Mouse (Mus musculus) left cerebral cortex, postnatal 14 days (tissue): Measurements from ENCODE around the gene Kcnn3. TPM values are rescaled to one million over a fixed set of nuclear protein-coding genes. Genes with fewer than 3 reads are reported as not detected.

Experiments
- DNase-seq, 2 experiments: peaks; one replicate each; pipeline ENCODE4 v3.0.0; 2021 to 2022; ENCODE audit warnings: low spot score in 2 of 2, mixed read lengths in 1 of 2
- intact Hi-C: fragments of 180-260 bp; cut with DNase I; formaldehyde crosslinking; loops from one replicate; pipeline ENCODE4 v1.15.1; 2025
- total RNA-seq, 2 experiments: library from RNA; stranded (reverse); gene quantifications; 2 replicates each; pipeline ENCODE4 v1.2.3; 2021

Kcnn3 gene
- total RNA-seq, 2 experiments from 2014 or later, result 21.7 to 22.3 TPM

DNA sequence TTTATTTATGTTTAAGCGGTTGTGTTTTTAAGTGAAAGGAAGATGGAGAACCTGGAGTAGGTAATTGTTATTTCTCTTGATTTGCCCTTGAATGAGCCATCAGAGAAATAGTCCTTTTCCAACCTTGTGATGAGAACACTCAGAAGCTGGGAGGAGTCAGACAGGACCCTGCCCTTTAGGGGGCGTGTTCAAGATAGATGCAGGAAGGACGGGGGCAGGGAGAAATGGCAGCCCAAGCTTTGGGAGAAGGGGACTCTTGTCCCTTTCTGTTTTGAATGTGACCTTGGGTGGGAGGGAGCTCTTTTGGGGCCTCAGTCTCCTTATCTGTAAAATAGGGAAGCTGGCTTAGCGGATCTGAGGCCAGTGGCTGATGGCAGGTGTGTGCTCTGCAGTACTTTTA, 34.0 kb downstream of the Kcnn3 start:
- intact Hi-C loops, result no loop called here
- no peak for DNase-seq

DNA sequence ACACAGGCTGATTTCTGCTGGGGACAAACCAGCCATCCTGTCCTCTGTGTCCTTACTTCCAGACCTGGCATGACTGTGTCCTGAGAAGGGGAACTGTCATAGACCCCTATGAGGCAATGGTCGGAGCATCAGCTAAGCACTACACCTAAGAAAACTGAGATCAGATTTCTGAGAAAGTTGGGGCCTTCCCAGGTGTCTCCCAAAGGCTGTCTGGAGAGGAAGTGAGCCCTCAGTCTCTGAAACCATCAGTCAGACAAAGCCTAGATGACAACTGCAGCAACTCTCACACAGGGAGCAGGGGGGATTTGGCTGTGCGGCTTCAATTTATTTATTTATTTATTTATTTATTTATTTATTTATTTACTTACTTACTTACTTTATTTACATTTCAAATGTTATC, 34.6 kb downstream of the Kcnn3 start:
- intact Hi-C loops, result no loop called here
- DNase-seq, result no peak

DNA sequence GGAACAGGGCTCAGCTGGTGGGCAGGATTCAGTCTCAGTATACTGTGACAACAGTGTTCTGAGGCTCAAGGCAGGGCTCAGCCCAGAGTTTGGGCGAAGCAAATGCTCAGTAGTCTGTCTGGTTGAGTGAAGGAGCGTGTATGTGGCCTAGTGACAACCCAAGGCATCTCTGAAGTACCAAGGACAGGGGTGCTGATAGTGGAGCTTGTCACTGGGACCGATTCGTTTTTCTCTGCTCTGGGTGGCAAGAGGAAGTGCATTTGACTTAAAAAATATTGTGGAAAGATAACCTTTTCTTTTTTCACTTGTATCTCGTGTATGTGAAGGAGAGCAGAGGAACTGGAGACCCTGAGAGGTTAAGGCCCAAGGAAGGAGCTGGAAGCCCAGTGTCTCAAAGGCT, 37.8 kb downstream of the Kcnn3 start:
- intact Hi-C loops, result no loop called here
- DNase-seq, result no peak

DNA sequence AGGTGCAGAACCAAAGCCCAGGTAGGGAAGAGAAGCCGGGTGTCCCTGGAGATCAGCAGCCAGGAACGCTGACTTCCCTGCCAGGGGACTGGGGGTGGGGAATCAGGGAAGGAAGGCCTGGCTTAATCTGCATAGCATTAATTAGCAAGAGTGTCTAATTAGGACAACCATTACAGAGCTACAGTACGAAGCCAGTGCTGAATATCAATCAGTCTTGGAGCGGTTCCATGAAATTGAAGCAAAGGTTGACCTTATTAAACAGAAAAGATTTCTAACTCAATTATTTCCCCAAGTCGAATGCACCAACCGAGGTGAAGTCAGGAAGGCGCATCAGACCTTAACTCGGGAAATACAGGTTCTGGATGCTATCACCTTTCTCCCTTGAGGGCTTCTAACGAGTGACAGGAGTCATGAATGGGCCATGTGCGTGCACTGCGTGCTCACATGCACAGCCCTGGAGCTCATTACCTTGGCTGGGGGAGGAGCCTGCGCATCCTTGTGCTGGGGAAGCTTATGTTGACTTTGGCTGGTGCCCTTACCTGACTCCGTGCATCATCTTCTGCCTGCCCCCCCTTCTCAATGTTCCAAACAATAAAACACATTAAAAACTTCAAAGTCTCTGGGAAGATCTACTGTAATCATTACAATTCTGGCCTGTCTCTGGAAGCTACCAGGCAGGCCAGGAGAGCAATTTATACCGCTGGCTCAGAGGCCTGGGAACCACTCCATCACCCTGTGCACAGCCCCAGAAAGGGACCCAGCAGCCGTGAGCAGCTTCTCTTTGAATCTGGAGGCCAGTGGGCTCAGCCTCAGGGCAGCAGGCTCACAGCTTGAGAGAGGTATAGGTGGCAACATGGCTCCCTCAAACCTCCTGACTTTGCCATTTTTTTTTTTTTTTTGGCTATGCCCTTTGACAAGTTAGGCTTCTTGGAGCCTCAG, 39.3 kb downstream of the Kcnn3 start:
- intact Hi-C loops, result no loop called here
- peak; percentile 21 to 25 for DNase-seq

DNA sequence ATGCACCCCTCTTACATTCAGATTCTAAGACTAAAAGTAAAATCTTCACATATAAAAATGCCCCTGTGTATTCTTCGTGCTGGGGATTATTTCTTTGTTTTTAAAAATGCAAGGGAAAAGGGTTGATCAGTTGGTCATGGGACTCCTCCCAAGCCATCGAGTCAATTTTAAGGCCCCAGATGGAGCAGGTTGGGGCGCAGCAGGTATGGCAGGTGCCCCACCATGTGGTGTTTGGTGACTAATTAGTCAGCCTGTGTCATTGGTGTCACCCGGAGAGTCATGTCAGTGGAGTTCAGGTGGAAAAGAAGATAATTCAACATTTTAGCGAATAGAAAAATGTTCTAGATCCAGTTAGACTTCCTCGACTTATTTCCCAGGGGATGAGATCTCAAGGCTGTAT, 41.4 kb downstream of the Kcnn3 start:
- DNase-seq, result no peak
- intact Hi-C loops, result no loop called here

DNA sequence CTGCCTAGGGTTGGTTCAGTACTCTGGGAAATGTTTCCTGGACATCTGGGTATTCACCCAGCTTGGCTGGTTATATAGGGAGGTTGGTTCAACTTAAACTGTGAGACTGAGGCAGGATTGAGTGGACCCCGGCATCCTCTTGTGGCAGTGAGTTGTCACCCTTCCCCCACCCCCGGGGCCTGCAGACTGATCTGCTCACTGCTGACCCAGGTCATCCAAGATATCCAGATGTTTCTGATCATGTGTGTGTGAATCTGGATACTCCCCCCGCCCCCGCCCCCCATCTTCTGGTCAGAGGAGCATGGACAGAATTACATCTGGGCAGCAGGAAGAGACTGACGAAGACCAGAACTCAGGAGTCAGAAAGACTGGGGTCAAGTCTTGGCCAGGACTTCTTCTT, 45.4 kb downstream of the Kcnn3 start:
- DNase-seq, result no peak
- intact Hi-C loops, result no loop called here

- DNase-seq, result no peak
- intact Hi-C loops, result no loop called here
These were observed 49.1 kb downstream of the Kcnn3 start for GRCm38 (mm10) chr3:89569058-89569457.

GRCm38 (mm10) chr3:89569707-89570324, 49.9 kb downstream of the Kcnn3 start:
- DNase-seq, result no peak
- intact Hi-C loops, result no loop called here

DNA sequence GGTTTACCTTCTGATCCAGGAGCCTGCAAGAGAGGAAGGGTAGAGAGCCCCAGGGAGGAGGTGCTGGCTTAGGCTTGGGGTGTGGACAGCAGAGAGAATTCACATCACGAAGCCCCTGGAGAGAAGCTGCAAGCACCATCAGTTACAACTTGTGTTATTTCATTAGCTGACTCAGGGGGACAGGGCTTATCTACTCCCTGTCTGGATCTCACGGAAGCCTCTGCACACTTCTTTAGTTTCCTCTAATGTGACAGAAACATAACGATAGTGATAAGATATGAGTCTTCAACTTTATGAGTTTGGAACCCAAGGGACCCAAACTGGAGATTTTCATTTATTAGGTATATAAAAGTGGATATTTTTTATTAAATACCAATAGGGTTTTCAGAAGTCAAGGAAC, 50.4 kb downstream of the Kcnn3 start:
- DNase-seq, result no peak
- intact Hi-C loops, result no loop called here

GRCm38 (mm10) chr3:89574260-89574659, 54.3 kb downstream of the Kcnn3 start:
- no peak for DNase-seq
- intact Hi-C loops, result no loop called here

DNA sequence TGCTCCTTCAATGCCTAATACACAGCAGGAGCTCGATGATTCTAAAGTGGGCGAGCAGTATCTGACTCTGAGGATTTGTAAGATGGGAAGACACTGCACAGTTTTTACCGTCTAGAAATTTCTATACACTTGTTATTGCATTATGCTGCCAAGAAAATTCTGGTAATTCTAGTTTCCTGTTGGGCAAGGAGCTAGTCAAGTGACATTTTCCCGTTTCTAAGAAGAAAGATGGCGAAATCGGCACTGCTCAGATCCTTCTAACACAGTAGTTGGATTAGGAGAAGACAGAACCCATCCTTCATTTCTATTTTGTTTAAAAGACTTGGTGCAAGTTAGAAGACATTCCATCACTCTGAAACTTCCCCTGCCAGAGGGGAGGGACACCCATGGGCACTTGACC, 56.4 kb downstream of the Kcnn3 start:
- no peak for DNase-seq
- intact Hi-C loops, result no loop called here

GRCm38 (mm10) chr3:89577154-89577553, 57.2 kb downstream of the Kcnn3 start:
- DNase-seq, result no peak
- intact Hi-C loops, result no loop called here

GRCm38 (mm10) chr3:89578083-89578482, 58.1 kb downstream of the Kcnn3 start:
- DNase-seq, result no peak
- intact Hi-C loops, result no loop called here

DNA sequence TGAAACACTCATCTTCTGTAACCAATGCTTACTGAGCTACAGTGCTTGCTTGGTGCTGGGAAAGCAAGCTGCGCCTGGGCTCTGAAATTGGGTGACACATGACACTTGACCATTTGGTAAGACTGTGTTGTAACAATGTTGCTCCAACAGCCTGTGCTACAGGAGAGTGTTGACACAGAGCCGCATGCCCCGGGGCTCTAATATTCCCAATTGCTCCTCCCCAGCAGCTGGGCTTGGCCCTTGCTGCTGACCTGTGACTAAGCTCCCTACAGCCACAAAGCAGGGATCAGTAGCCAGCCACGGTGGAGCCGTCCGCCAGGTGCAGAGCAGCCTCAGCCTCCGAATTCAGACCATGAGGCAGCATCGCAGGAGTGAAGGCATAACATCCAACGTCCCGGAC, 58.8 kb downstream of the Kcnn3 start:
- no peak for DNase-seq
- intact Hi-C loops, result no loop called here

DNA sequence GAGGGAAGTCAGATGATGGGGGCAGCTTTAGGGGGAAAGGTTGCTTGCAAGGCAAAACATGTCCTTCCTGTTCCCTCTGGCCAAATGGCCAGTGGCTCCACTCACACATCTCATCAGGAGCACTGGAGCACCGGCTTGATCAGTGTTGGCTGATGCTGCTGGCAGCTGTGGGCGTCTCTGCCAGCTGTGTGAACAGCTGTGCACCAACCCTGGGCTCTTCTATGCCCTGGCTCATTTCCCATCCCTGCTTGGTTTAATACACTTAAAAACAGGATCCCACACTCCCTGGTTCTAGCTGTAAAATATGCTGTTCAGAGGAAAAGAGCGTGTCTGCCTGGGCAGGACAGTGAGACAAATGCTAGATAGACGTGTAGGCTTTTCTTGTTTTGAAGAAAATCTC, 64.3 kb downstream of the Kcnn3 start:
- DNase-seq, result no peak
- intact Hi-C loops, result no loop called here

GRCm38 (mm10) chr3:89588436-89588835, 68.5 kb downstream of the Kcnn3 start:
- intact Hi-C loops, result no loop called here

GRCm38 (mm10) chr3:89589321-89589720, 69.4 kb downstream of the Kcnn3 start:
- intact Hi-C loops, result no loop called here
- DNase-seq, result no peak

More at GRCm38 (mm10) chr3:89588436-89588835, 68.5 kb downstream of the Kcnn3 start:
- DNase-seq, result no peak

DNA sequence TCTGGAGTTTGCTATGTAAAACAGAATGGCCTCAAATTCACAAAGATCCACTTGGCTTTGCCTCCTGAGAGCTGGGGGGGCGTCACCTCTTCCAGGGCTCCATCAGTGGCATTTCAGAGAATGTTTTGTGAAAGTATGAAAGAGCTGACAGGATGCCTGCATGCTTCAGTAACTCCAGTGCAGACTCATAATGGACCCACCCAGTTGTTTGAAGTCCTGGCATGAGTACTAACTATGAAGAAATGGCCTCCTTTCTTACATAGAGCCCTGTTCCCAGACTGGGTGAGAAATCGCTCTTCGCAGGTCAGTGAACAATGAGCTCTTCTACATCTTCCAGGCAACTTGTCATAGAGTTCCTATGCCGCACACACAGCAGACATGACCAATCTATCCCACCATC, 70.4 kb downstream of the Kcnn3 start:
- DNase-seq, result no peak
- intact Hi-C loops, result no loop called here

DNA sequence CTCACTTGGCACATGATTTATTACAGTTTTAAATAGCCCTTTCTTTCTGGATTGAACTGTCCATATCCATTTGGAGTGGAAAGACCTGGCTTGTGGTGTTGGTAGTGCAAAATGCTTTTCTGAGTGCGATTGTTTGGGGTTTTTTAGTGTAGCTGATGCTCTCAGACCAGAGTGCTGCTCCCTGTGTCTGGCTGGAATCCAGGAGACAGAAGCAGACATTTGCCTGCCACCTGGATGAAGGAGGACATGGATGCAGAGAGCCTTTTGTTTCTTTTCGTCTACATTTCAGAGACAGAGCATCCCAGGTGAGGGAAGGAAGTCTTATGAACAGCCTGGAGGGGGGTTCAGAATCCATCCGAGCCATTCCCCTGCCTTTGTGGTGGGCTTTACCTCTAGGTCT, 71.5 kb downstream of the Kcnn3 start:
- intact Hi-C loops, result no loop called here
- DNase-seq, result no peak

- DNase-seq, result no peak
- intact Hi-C loops, result no loop called here
These were observed 72.8 kb downstream of the Kcnn3 start for GRCm38 (mm10) chr3:89592809-89593208.

DNA sequence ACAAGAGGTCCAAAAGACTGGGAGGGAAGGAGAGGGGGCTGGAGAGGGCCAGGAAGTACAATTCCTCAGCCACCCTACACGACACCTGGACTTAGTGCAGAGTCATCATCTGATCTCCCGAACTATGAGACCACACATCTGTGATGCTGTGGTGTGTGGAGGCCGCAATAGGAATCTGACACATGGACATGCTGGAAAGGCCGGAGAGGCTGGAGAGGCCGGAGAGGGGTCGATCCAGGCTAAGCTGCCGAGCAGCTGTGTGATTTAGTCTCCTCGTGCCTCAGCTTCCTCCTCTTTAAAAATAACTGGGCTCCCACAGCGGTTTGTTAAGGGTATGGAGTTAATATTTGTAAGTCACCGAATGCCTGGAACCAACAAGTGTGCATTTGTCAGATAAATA, 73.6 kb downstream of the Kcnn3 start:
- intact Hi-C loops, result no loop called here
- DNase-seq, result no peak
